Mouse (Mus musculus) spleen, adult 2 months (tissue): ENCODE measurements around the gene Cyp26b1.

ENCODE experiments used
- CTCF ChIP-seq: fragments of 200-500 bp; IDR thresholded peaks from 2 replicates; pipeline ENCODE4 v1.5.1; 2011; ENCODE audit warnings: mild to moderate bottlenecking, inconsistent platforms; ENCODE audit not compliant: insufficient read depth, insufficient read length, insufficient replicate concordance; ENCODE audit errors: extremely low read depth
- POLR2A ChIP-seq: fragments of 200-500 bp; IDR thresholded peaks from 2 replicates; pipeline ENCODE4 v1.6.1; 2011; ENCODE audit warnings: low read depth, low read length, inconsistent platforms

GRCm38 (mm10) chr6:84529912-84530311 lies 63.8 kb downstream of the Cyp26b1 start:
- TF ChIP-seq POLR2A = no peak
- TF ChIP-seq CTCF = no peak
